Mouse (Mus musculus): ENCODE data around the gene Phtf2. TPM values are rescaled to one million over a fixed set of nuclear protein-coding genes. Genes with fewer than 3 reads are reported as not detected.

Phtf2 gene
- polyA plus RNA-seq (2016; fragmentation: Nextera tagmentation; extraction: Ambion mirVana), result 27.7 and 45.6 TPM in 2 replicates

DNA sequence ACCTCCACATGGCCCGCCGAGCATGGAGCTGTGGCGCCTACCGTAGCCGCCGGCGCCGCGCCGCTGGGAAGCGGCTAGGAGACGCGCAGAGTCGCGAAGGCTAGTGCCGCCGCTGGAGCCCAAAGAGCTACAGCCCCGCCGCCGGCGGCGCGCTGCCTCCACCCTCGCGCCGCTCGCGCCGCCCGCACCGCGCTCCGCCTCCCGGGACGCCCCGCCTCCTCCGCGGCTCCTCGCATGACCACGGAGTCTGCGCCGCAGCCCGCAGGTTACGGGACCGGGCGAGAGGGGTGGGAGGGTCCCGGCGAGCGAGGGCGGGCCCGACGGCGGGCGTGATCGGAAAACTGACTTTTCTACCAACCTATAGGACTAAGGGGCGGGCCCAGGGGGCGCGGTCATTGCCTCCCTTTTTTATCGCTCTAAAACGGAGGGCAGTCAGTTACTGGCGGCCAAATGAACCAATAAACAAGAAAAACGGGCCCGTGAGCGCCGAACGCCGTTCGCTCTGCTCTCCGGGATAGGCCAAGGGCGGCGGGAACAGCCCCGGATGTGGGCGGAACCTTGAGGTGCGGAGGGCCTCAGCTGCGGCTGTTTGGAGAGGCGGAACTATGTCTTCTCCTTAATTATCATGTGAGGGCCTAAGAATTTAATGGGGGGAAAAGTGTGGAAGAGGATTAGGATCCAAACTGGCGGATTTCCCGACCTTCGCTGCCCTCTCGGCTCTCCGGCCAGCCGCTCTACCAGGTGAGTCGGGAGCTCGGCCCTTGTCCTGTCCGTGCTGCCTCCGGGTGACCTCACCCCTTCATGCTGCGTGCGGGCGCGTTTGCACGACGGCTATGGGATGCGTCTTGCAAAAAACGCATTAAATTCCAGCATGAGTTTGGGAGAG is at the start of gene Phtf2, which contains the start of gene Tmem60:
Phtf2 (minus strand) TSS at position 210 of the 886 bp plus-strand sequence.
Tmem60 (plus strand) TSS at position 277 of the 886 bp plus-strand sequence.
- peak; percentile 99 for DNase-seq (ENCODE audit: low spot score)
- Histone ChIP-seq H3K4me1 (peaks cover 21% of the 10 kb centered on the region), H3K4me3 (peak within 1 kb of the TSS; percentile 94), H3K27ac (peak within 1 kb of the TSS; percentile 97), H3K36me3 (peaks cover 16% of the 10 kb centered on the region), H3K9me3 (no peaks in the 10 kb centered on the region), H3K27me3 (ENCODE audit: insufficient read depth, poor library complexity, severe bottlenecking) (no peaks in the 10 kb centered on the region)
- under 1% methylated on average over 94 of the region's 94 CpGs for WGBS

- H3K4me1 ChIP-seq, result peaks cover 30% of the 10 kb centered on the region
- no peak overlapping the region for H3K4me3 ChIP-seq
- peak; percentile 80 for DNase-seq (ENCODE audit: low spot score)
- 77% methylated on average over 3 of the region's 3 CpGs for WGBS
- H3K9me3 ChIP-seq, result no peaks in the 10 kb centered on the region
- H3K27ac ChIP-seq, result no peak overlapping the region
- no peaks in the 10 kb centered on the region for H3K27me3 ChIP-seq (ENCODE audit: insufficient read depth, poor library complexity, severe bottlenecking)
- 0 out of 2 replicates have a peak, but pooled peaks cover 1% of the 10 kb centered on the region for H3K36me3 ChIP-seq
Observed at GRCm38 (mm10) chr5:20931300-20931699, 49.4 kb upstream of the Phtf2 start.

DNA sequence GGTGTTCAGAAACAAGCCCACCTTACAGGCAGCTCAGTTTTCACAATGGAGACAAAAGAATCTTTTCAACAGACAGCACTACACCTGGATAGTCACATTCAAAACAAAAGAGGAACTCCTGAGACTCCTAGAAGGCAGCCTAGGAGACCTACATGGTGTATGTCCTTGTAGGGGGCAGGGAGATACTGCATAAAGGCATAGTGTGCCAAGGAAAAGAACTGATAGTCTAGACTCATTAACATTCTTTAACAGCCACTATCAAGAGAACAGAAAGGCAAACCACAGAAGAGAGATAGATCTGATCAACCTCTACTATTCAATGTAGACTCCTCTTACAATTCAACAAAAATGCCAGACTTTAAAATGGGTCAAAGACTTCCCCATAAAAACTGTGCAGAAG is 48.5 kb upstream of the Phtf2 start:
- Histone ChIP-seq H3K9me3 (no peaks in the 10 kb centered on the region), H3K4me3 (no peak overlapping the region), H3K36me3 (peaks cover 8% of the 10 kb centered on the region; the same call in 1 of the 2 replicates), H3K27me3 (ENCODE audit: insufficient read depth, poor library complexity, severe bottlenecking) (no peaks in the 10 kb centered on the region), H3K4me1 (peaks cover 23% of the 10 kb centered on the region), H3K27ac (no peak overlapping the region)
- no peak for DNase-seq (ENCODE audit: low spot score)

DNA sequence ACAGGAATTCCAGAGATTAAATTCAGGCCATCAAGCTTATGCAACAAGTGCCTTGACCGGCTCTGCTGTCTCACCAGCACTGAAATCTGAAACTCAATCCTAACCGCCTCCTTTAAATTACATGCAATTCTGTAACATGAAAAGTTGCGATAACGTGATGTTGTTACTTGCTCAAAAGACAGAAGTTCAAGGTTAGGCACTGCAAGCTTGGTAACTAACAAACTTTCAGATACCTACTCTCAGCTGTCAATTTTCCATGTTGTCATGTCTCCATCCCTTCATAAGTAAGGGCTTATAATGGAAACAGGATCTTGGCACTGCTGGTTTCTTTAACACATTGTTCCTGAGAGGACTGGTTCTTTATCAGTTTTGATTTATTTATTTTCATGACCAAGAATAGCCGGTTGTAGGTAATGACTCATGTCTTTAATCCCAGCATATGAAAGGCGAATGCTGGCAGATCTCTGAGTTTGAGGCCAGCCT is 47.8 kb upstream of the Phtf2 start:
- no peaks in the 10 kb centered on the region for H3K9me3 ChIP-seq
- no peak overlapping the region for H3K4me3 ChIP-seq
- WGBS, result 67% methylated on average over 6 of the region's 6 CpGs
- H3K4me1 ChIP-seq, result peaks cover 21% of the 10 kb centered on the region; the same call in 1 of the 2 replicates
- peaks cover 8% of the 10 kb centered on the region; the same call in 1 of the 2 replicates for H3K36me3 ChIP-seq
- H3K27ac ChIP-seq, result no peak overlapping the region
- no peaks in the 10 kb centered on the region for H3K27me3 ChIP-seq (ENCODE audit: insufficient read depth, poor library complexity, severe bottlenecking)
- no peak for DNase-seq (ENCODE audit: low spot score)

GRCm38 (mm10) chr5:20925451-20925850 is 43.5 kb upstream of the Phtf2 start:
- no peaks in the 10 kb centered on the region for H3K9me3 ChIP-seq
- H3K36me3 ChIP-seq, result peaks cover 8% of the 10 kb centered on the region; the same call in 1 of the 2 replicates
- no peaks in the 10 kb centered on the region for H3K27me3 ChIP-seq (ENCODE audit: insufficient read depth, poor library complexity, severe bottlenecking)
- WGBS, result 76% methylated on average over 3 of the region's 3 CpGs
- peaks cover 10% of the 10 kb centered on the region; the same call in 1 of the 2 replicates for H3K4me1 ChIP-seq
- no peak overlapping the region for H3K4me3 ChIP-seq
- no peak overlapping the region for H3K27ac ChIP-seq
- DNase-seq (ENCODE audit: low spot score), result no peak

- 84% methylated on average over 3 of the region's 3 CpGs for WGBS
- no peak for DNase-seq (ENCODE audit: low spot score)
- no peaks in the 10 kb centered on the region for H3K27me3 ChIP-seq (ENCODE audit: insufficient read depth, poor library complexity, severe bottlenecking)
- H3K9me3 ChIP-seq, result no peaks in the 10 kb centered on the region
- H3K4me3 ChIP-seq, result no peak overlapping the region
- H3K27ac ChIP-seq, result no peak overlapping the region
- H3K36me3 ChIP-seq, result peaks cover 8% of the 10 kb centered on the region; the same call in 1 of the 2 replicates
- H3K4me1 ChIP-seq, result 0 out of 2 replicates have a peak, but pooled peaks cover 2% of the 10 kb centered on the region
Observed at GRCm38 (mm10) chr5:20924608-20925007, 42.7 kb upstream of the Phtf2 start.

GRCm38 (mm10) chr5:20919566-20919965 is 37.6 kb upstream of the Phtf2 start:
- WGBS, result 92% methylated on average over 9 of the region's 9 CpGs
- Histone ChIP-seq H3K4me1 (no peaks in the 10 kb centered on the region), H3K36me3 (no peaks in the 10 kb centered on the region), H3K27ac (no peak overlapping the region), H3K4me3 (no peak overlapping the region), H3K9me3 (no peaks in the 10 kb centered on the region), H3K27me3 (ENCODE audit: insufficient read depth, poor library complexity, severe bottlenecking) (no peaks in the 10 kb centered on the region)
- no peak for DNase-seq (ENCODE audit: low spot score)

- Histone ChIP-seq H3K27me3 (ENCODE audit: insufficient read depth, poor library complexity, severe bottlenecking) (no peaks in the 10 kb centered on the region), H3K9me3 (no peaks in the 10 kb centered on the region), H3K4me3 (no peak overlapping the region), H3K4me1 (no peaks in the 10 kb centered on the region), H3K36me3 (no peaks in the 10 kb centered on the region), H3K27ac (no peak overlapping the region)
- WGBS, result 93% methylated on average over 4 of the region's 4 CpGs
- DNase-seq (ENCODE audit: low spot score), result no peak
Observed at GRCm38 (mm10) chr5:20918967-20919366, 37.0 kb upstream of the Phtf2 start.

- H3K4me3 ChIP-seq, result no peak overlapping the region
- H3K27ac ChIP-seq, result no peak overlapping the region
- H3K4me1 ChIP-seq, result no peaks in the 10 kb centered on the region
- no peaks in the 10 kb centered on the region for H3K9me3 ChIP-seq
- no peaks in the 10 kb centered on the region for H3K27me3 ChIP-seq (ENCODE audit: insufficient read depth, poor library complexity, severe bottlenecking)
- WGBS, result 75% methylated on average over 11 of the region's 11 CpGs
- H3K36me3 ChIP-seq, result no peaks in the 10 kb centered on the region
- no peak for DNase-seq (ENCODE audit: low spot score)
Observed at GRCm38 (mm10) chr5:20913372-20914275, 31.7 kb upstream of the Phtf2 start.

- no peak for DNase-seq (ENCODE audit: low spot score)
- WGBS, result 84% methylated on average over 2 of the region's 2 CpGs
- peaks cover 10% of the 10 kb centered on the region; the same call in 1 of the 2 replicates for H3K36me3 ChIP-seq
- no peak overlapping the region for H3K4me3 ChIP-seq
- no peaks in the 10 kb centered on the region for H3K27me3 ChIP-seq (ENCODE audit: insufficient read depth, poor library complexity, severe bottlenecking)
- H3K4me1 ChIP-seq, result no peaks in the 10 kb centered on the region
- H3K9me3 ChIP-seq, result no peaks in the 10 kb centered on the region
- no peak overlapping the region for H3K27ac ChIP-seq
Observed at GRCm38 (mm10) chr5:20911741-20912140, 29.8 kb upstream of the Phtf2 start.

DNA sequence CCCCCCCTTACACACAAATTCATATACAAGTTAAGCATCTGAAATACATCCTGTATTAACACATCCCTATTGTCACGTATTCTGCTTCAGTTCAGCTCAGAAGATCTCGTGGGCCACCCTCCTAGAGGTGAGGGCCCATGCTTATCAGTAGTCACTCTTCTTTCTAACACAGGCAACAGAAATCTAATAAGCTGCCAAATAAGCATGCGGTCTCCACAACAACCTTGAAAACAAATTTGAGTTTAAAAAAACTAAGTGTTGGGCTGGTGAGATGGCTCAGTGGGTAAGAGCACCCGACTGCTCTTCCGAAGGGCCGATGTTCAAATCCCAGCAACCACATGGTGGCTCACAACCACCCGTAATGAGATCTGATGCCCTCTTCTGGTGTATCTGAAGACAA is 24.3 kb upstream of the Phtf2 start:
- no peaks in the 10 kb centered on the region for H3K27me3 ChIP-seq (ENCODE audit: insufficient read depth, poor library complexity, severe bottlenecking)
- H3K9me3 ChIP-seq, result no peaks in the 10 kb centered on the region
- peaks cover 33% of the 10 kb centered on the region for H3K36me3 ChIP-seq
- 91% methylated on average over 7 of the region's 7 CpGs for WGBS
- DNase-seq (ENCODE audit: low spot score), result no peak
- no peak overlapping the region for H3K27ac ChIP-seq
- H3K4me3 ChIP-seq, result no peak overlapping the region
- no peaks in the 10 kb centered on the region; the same call in 1 of the 2 replicates for H3K4me1 ChIP-seq

- no peaks in the 10 kb centered on the region for H3K9me3 ChIP-seq
- no peak for DNase-seq (ENCODE audit: low spot score)
- H3K27ac ChIP-seq, result no peak overlapping the region
- H3K4me3 ChIP-seq, result no peak overlapping the region
- H3K36me3 ChIP-seq, result peaks cover 40% of the 10 kb centered on the region
- no peaks in the 10 kb centered on the region for H3K27me3 ChIP-seq (ENCODE audit: insufficient read depth, poor library complexity, severe bottlenecking)
- H3K4me1 ChIP-seq, result no peaks in the 10 kb centered on the region; the same call in 1 of the 2 replicates
- WGBS, result 81% methylated on average over 2 of the region's 2 CpGs
Observed at GRCm38 (mm10) chr5:20905437-20905836, 23.5 kb upstream of the Phtf2 start.

Measured in heart, embryonic 10.5 days (tissue).